Mouse (Mus musculus): Measurements from ENCODE around the gene Rfpl4b.
"Not testable (repeated sequence)": the region's sequence is repeated elsewhere in the genome, so short reads cannot be mapped to it uniquely, and the experiment has no call there.

Rfpl4b gene

DNA sequence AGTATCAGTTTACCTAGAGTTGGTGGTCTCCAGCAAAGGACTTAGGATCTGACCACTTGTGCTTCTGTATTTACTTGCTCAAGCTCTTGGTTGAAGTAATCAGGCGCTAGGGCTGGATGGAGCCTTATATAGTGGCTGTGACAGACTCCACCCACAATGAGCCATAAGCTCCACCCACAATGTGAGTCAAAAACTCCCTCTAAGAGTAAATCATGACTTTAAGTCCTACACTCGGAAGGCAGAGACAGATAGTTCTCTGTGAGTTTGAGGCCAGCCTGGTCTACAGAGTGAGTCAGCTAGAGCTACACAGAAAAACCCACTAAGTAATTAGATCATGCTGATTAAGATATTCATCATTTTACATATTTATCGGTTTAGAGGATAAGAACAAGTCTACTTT is at the start of gene Rfpl4b:
Gene Rfpl4b (minus strand): TSS at position 101 of the 400 bp plus-strand sequence.
- no peak for DNase-seq (ENCODE audit: low spot score)

GRCm38 (mm10) chr10:38855186-38855585 is 33.6 kb upstream of the Rfpl4b start:
- no peak for DNase-seq (ENCODE audit: low spot score)

DNA sequence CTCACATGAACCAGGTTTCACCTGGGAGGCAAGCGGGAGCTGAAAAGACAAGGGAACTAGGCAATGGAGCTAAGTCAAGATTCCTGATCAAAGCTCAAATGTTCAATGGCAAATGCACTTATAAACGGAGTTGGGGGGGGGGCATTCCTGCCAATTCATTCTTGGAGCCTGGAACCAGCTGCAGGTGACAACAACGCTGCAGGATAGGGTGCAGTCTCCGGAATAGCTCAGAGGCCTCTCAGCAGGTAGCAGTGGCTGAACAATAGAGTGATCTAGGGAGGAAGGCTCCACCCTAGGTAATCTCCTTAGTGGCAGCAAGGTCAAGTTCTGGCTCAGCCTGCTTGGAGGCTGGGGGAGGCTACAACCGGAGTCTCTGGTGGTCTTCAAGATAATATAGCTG is 28.4 kb upstream of the Rfpl4b start:
- not testable (repeated sequence) for DNase-seq (ENCODE audit: low spot score)

DNA sequence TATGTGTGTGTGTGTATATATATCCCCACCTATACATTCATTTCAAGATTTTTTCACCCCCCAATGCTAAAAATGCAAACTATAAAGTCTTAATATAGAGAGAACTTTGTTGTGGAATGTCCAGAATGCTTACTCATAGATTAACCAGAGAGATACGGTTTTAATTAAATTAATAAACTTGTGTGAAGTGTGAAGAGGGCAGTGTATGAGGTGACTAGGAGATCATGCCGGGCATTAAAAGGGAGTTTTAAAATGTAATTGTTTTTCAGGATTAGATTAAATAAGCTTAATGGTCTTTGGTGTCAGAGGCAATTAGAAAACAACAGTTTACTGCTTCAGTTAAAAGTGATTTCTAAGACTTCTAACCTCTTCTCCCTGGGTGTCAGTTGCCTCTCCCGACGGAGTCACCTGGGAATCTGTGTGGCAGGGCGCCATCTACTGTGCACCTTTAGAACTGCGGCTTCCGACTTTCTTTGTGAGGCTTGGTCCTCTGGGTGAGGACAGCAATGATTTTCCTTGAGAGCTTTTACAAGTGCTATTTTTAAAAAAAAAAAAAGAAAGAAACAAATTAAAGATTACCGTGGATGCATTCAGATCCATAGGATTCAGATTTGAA is 27.4 kb upstream of the Rfpl4b start:
- peak; percentile 74 for DNase-seq (ENCODE audit: low spot score)

DNA sequence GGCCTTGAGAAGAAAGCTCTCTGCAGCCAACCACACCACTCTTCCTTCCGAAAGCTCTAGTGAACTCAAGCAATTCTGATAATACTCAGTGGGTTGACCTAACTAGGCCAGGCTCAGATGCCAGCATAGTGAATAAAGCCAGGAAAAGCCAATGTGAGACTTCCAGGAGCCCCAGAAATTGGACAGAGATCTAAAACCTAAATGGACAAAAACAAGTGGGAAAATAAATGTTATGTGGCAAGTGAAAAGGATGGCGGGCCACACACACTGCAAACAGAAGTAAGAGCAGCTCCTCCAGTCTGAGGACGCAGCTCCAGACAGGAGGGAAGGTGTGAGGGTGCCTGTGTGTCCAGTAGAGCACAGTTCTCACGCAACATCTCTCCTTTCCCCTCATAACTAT is 26.7 kb upstream of the Rfpl4b start:
- no peak for DNase-seq (ENCODE audit: low spot score)

- DNase-seq (ENCODE audit: low spot score): no peak
Measured at GRCm38 (mm10) chr10:38823741-38824140, 2.2 kb upstream of the Rfpl4b start.

DNA sequence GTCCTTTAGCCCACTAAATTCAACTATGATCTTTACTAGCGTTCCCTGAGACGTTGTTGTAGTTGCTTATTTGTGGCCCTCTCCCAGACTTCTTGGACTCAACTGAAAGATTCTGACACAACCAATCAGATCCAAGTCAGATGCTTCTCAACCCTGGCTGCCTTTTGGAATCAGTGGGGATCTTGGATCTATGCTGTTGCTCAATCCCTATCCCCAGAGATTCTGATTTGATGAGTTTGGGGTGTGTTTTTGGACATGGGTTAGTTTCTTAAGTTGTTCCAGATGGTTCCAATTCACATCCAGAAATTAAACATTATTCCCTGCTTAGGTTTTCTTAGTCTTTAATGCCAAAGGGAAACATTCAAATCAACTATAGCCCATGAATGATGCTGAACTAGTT is 15.5 kb downstream of the Rfpl4b start:
- no peak for DNase-seq (ENCODE audit: low spot score)

DNA sequence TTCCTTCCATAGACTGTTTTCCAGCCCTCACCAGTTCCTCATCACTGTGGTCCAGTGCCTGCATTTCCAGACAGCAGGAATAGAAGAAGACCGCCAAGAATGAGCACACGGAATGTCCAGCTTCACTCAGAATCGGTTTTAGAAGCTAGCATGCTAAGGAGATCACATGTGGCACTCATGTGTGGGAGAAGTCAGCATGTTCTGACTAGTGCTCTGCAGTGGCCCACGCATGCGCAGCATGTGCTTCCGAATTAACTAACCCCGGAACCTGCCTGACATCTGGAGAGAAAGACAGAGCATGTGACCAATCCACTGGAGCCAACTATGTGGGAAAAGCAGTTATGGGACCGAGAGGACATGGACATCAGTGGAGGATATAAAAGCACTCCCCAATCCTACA is 17.5 kb downstream of the Rfpl4b start:
- DNase-seq (ENCODE audit: low spot score): no peak

DNA sequence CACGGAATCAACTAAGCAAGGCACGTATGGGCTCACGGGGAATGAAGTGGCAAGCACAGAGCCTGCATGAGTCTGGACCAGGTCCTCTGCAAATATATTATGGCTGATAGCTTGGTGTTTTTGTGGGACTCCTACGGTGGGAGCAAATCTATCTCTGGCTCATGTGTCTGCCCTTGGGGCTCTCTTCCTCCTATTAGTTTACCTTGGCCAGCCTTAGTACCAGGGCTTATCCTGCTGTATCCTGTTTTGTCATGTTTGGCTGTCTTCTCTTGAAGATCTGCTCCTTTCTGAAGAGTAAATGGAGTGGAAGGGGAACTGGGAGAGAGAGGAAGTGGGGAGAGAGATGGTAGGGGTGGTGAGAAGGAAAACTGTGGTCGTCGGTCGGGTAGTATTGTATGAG is 18.3 kb downstream of the Rfpl4b start:
- no peak for DNase-seq (ENCODE audit: low spot score)

DNA sequence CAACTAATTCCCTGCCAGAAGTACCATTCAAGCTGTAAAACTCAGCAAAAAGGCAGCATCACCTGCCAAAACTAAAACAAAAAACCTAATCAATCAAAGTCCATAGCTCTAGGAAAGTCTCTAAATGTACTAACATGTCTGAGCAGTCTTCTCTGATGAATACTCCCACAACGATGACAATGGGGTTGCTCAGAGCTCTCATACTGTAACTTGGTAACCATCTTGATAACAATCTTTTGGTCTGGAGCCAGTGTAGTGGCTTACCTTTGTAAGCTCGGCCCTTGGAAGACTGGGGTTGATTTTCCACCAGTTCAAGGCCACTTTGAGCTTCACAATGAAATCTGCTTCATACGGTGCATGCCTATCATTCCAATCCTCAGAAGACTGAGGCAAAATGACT is 33.0 kb downstream of the Rfpl4b start:
- no peak for DNase-seq (ENCODE audit: low spot score)

Data from MN1 (cell line).